Mouse (Mus musculus): ENCODE results near the gene Gstm5.

GRCm38 (mm10) chr3:107875231-107875630, 20.4 kb upstream of the Gstm5 start:
- TF ChIP-seq POLR2A (IDR thresholded peaks at IDR 0.05; ENCODE audit: low read depth, low read length), result no peak
- no peak for TF ChIP-seq CTCF (conservative IDR thresholded peaks at IDR 0.05; ENCODE audit: insufficient read depth, insufficient read length, low read depth, low read length)

Data from kidney, adult 2 months (tissue).